Comparison of ENCODE assay signal across 27 mouse cellular contexts in genomic region chr1:84817596-84817995, GRCm38 (mm10).
"Had no signal": no experiment of that assay in that cellular context is flagged by ENCODE, and none has a peak within 500 bp of the region (broad histone marks: within the 10 kb centered on the region; RNA-seq: fewer than 3 reads in every experiment).

No protein-coding gene starts in this region.

- ATAC-seq: hindbrain, postnatal 0 days; intestine, embryonic 15.5 days; intestine, postnatal 0 days had no signal

- H3K27ac ChIP-seq: gastrocnemius, adult 2 months; heart, adult 2 months; heart, embryonic 13.5 days; heart, embryonic 15.5 days; hindbrain, embryonic 13.5 days; hindbrain, embryonic 15.5 days; hindbrain, postnatal 0 days; intestine, embryonic 15.5 days; kidney, embryonic 15.5 days; kidney, postnatal 0 days; layer of hippocampus, adult 2 months; left cerebral cortex, adult 2 months; limb, embryonic 10.5 days; limb, embryonic 12.5 days; liver, embryonic 14.5 days had no signal

- H3K9me3 ChIP-seq: heart, embryonic 13.5 days; heart, embryonic 15.5 days; hindbrain, embryonic 13.5 days; hindbrain, embryonic 15.5 days; intestine, embryonic 15.5 days; kidney, embryonic 15.5 days; limb, embryonic 10.5 days; limb, embryonic 12.5 days had no signal

- H3K4me1 ChIP-seq: heart, embryonic 15.5 days; hindbrain, embryonic 13.5 days; hindbrain, embryonic 15.5 days; intestine, embryonic 15.5 days; kidney, embryonic 15.5 days; limb, embryonic 10.5 days; limb, embryonic 12.5 days had no signal

- DNase-seq: gastrocnemius, adult 2 months; gastrocnemius, postnatal 10 days; gastrocnemius, postnatal 25 days; heart, adult 2 months; heart, postnatal 14 days; heart, postnatal 36 days; kidney, adult 18-20 months; kidney, adult 9 months; kidney, postnatal 14 days; kidney, postnatal 4 days; liver had no signal

- H3K4me3 ChIP-seq: gastrocnemius, adult 2 months; heart, adult 2 months; heart, embryonic 13.5 days; heart, embryonic 15.5 days; hindbrain, embryonic 13.5 days; hindbrain, embryonic 15.5 days; intestine, embryonic 15.5 days; kidney, embryonic 15.5 days; layer of hippocampus, adult 2 months; left cerebral cortex, adult 2 months; limb, embryonic 10.5 days; limb, embryonic 12.5 days had no signal

- H3K27me3 ChIP-seq: heart, embryonic 13.5 days; heart, embryonic 15.5 days; hindbrain, embryonic 13.5 days; hindbrain, embryonic 15.5 days; intestine, embryonic 15.5 days; kidney, embryonic 15.5 days; limb, embryonic 12.5 days had no signal

- H3K4me2 ChIP-seq: heart, embryonic 11.5 days; heart, embryonic 13.5 days; heart, embryonic 15.5 days; hindbrain, embryonic 13.5 days; hindbrain, embryonic 15.5 days; intestine, embryonic 15.5 days; kidney, embryonic 15.5 days; limb, embryonic 12.5 days; liver, embryonic 11.5 days had no signal

- H3K9ac ChIP-seq: heart, embryonic 13.5 days; heart, embryonic 15.5 days; hindbrain, embryonic 13.5 days; hindbrain, embryonic 15.5 days; intestine, embryonic 15.5 days; kidney, embryonic 15.5 days; limb, embryonic 12.5 days; liver, embryonic 14.5 days had no signal

- H3K36me3 ChIP-seq: intestine, embryonic 15.5 days had no signal
